In genomic region chr1:58423371-58424248, GRCm38 (mm10) we compare ENCODE assay signal across 8 mouse cellular contexts. TPM values are rescaled to one million over a fixed set of nuclear protein-coding genes. Genes with fewer than 3 reads are reported as not detected.
A peak's percentile ranks its signal among the peaks of the same experiment; 100 is the strongest.
DNase-seq lines count a peak whose midpoint lies in the region; ATAC-seq and TF ChIP-seq lines count a peak whose summit lies in the region.

TSS of gene Clk1 (minus strand) at chr1:58424066.

- H3K9ac ChIP-seq in forebrain, embryonic 14.5 days (ENCODE audit: low read length), result peak within 1 kb of the TSS; percentile 99

- H3K27me3 ChIP-seq in forebrain, embryonic 14.5 days (replicated peaks; ENCODE audit: control insufficient read depth, insufficient read depth, low read length), result no peaks in the 10 kb centered on the region

- peak within 1 kb of the TSS; percentile 98 for H3K27ac ChIP-seq in forebrain, embryonic 14.5 days (ENCODE audit: low read depth, low read length)

- H3K4me1 ChIP-seq in forebrain, embryonic 14.5 days (ENCODE audit: control insufficient read depth, insufficient read depth, low read length), result peaks cover 12% of the 10 kb centered on the region
- H3K4me1 ChIP-seq in lung, adult 2 months (ENCODE audit: control insufficient read depth, insufficient read depth, low read length), result peaks cover 7% of the 10 kb centered on the region

- DNase-seq in ES-CJ7 (ENCODE audit: low read depth, low spot score), result peak; percentile 95
- peak; percentile 97 for DNase-seq in cerebellum, adult 11 months
- DNase-seq in forebrain, embryonic 14.5 days (ENCODE audit: low spot score), result peak; percentile 96
- peak; percentile 99 to 100 for DNase-seq in heart, postnatal 14 days
- peak; percentile 94 to 97 for DNase-seq in layer of hippocampus, adult 18-20 months (ENCODE audit: low spot score in 2 of 2)
- peak; percentile 99 for DNase-seq in lung, adult 2 months
- DNase-seq in thymus, adult 18-20 months, result peak; percentile 87 to 91

- peak; percentile 99 for TF ChIP-seq POLR2A in lung, adult 2 months (IDR thresholded peaks at IDR 0.05; ENCODE audit: borderline replicate concordance, extremely low read depth, low read depth, low read length)

- WGBS in forebrain, embryonic 14.5 days, result under 1% methylated on average over 79 of the region's 79 CpGs
- under 1% methylated on average over 79 of the region's 79 CpGs for WGBS in lung, adult 2 months

- H3K4me3 ChIP-seq in forebrain, embryonic 14.5 days (ENCODE audit: low read depth, low read length), result peak within 1 kb of the TSS; percentile 100
- peak within 1 kb of the TSS; percentile 98 for H3K4me3 ChIP-seq in lung, adult 2 months (replicated peaks; ENCODE audit: extremely low read depth, low read depth, low read length)

- intact Hi-C loops in heart, postnatal 14 days (cut with DNase I), result no loop called here

- H3K9me3 ChIP-seq in forebrain, embryonic 14.5 days (replicated peaks; ENCODE audit: control insufficient read depth, low read length), result no peaks in the 10 kb centered on the region

- no peak for TF ChIP-seq CTCF in lung, adult 2 months (IDR thresholded peaks at IDR 0.05; ENCODE audit: insufficient read depth, low read length)

- H3K36me3 ChIP-seq in forebrain, embryonic 14.5 days (ENCODE audit: control insufficient read depth, insufficient read depth, low read length), result peaks cover 26% of the 10 kb centered on the region

- peak within 1 kb of the TSS; percentile 72 for H3K4me2 ChIP-seq in forebrain, embryonic 14.5 days (ENCODE audit: low read length)

- peak; percentile 94 for ATAC-seq in forebrain, embryonic 14.5 days
- ATAC-seq in neutrophil, adult 5-6 weeks (ENCODE audit: extremely low read depth, insufficient number of reproducible peaks, low FRiP score, poor library complexity, severe bottlenecking), result peak; percentile 86

RNA-seq across cellular contexts. Expression of gene Clk1, which starts in this region (rescaled TPM):
- polyA plus RNA-seq in forebrain, embryonic 14.5 days (2014; fragmentation: Nextera tagmentation; extraction: Ambion mirVana), result 146 and 211 TPM in 2 replicates
- total RNA-seq in heart, postnatal 14 days (2021), result 10 to 100 TPM; 80.3 to 95.1 TPM
- total RNA-seq in layer of hippocampus, adult 18-20 months (2021), result 100 to 1,000 TPM; 144 to 166 TPM
- polyA plus RNA-seq in lung, adult 2 months (2012; rRNA removed), result 46.5 and 89.9 TPM in 2 replicates
- total RNA-seq in neutrophil, adult 5-6 weeks (2017), result 1,441 and 1,572 TPM in 2 replicates

Comparison
In these comparisons a context has a peak if more than half of its experiments do, and no peak if none do; other contexts are left out.
1. Peak in every context shown above with its lines: DNase-seq, ATAC-seq, H3K4me3 ChIP-seq and H3K27ac ChIP-seq.